Mouse (Mus musculus) myocyte (in vitro differentiated cells): ENCODE results near the gene Cpvl. TPM values are rescaled to one million over a fixed set of nuclear protein-coding genes. Genes with fewer than 3 reads are reported as not detected.

Experiments
- H3K27me3 ChIP-seq: one replicate; pipeline ENCODE4 v1.6.1; 2011; ENCODE audit not compliant: control insufficient read depth, insufficient read depth, insufficient read length
- H3K36me3 ChIP-seq: one replicate; pipeline ENCODE4 v1.6.1; 2011; ENCODE audit not compliant: control insufficient read depth, insufficient read depth
- H3K4me2 ChIP-seq: one replicate; pipeline ENCODE4 v1.6.1; 2011; ENCODE audit warnings: low read depth, control low read depth
- H3K4me3 ChIP-seq: one replicate; pipeline ENCODE4 v1.5.1; 2011; ENCODE audit warnings: mild to moderate bottlenecking, control low read depth, moderate library complexity
- H3K79me2 ChIP-seq: one replicate; pipeline ENCODE4 v1.6.1; 2011; ENCODE audit not compliant: control insufficient read depth, insufficient read depth
- H3ac ChIP-seq: one replicate; pipeline ENCODE4 v1.6.1; 2011; ENCODE audit not compliant: control insufficient read depth, insufficient read length
- CEBPB ChIP-seq: IDR thresholded peaks from 2 replicates; pipeline ENCODE4 v1.6.1; 2011; ENCODE audit warnings: mild to moderate bottlenecking, moderate library complexity; ENCODE audit not compliant: poor library complexity, insufficient read depth, severe bottlenecking
- E2F4 ChIP-seq: IDR thresholded peaks from one replicate; pipeline ENCODE4 v1.6.1; 2011; ENCODE audit warnings: mild to moderate bottlenecking, control low read depth, moderate library complexity; ENCODE audit not compliant: insufficient read depth
- MAX ChIP-seq: IDR thresholded peaks from one replicate; pipeline ENCODE4 v1.6.1; 2011; ENCODE audit warnings: low read depth, mild to moderate bottlenecking, control low read depth
- MYOD1 ChIP-seq, 3 experiments: IDR thresholded peaks; one replicate each; pipeline ENCODE4 v1.6.1; 2011; ENCODE audit warnings: control low read depth in 2 of 3, low read depth in 2 of 3, mild to moderate bottlenecking in 2 of 3, moderate library complexity in 1 of 3; ENCODE audit not compliant: insufficient read length in 2 of 3, control insufficient read depth in 1 of 3
- MYOG ChIP-seq, 3 experiments: IDR thresholded peaks; one replicate each; pipeline ENCODE4 v1.6.1; 2011; ENCODE audit warnings: control low read depth in 2 of 3, low read depth in 2 of 3, mild to moderate bottlenecking in 2 of 3; ENCODE audit not compliant: insufficient read length in 2 of 3, control insufficient read depth in 1 of 3, insufficient read depth in 1 of 3
- POLR2A ChIP-seq: IDR thresholded peaks from one replicate; pipeline ENCODE4 v1.6.1; 2011; ENCODE audit warnings: low read depth, mild to moderate bottlenecking, control low read depth, moderate library complexity; ENCODE audit not compliant: insufficient read length
- POLR2AphosphoS2 ChIP-seq: IDR thresholded peaks from one replicate; pipeline ENCODE4 v1.6.1; 2011; ENCODE audit warnings: low read depth, control low read depth; ENCODE audit not compliant: insufficient read length
- REST ChIP-seq: IDR thresholded peaks from one replicate; pipeline ENCODE4 v1.6.1; 2011; ENCODE audit warnings: mild to moderate bottlenecking, control low read depth, moderate library complexity; ENCODE audit not compliant: insufficient read depth, insufficient read length
- SRF ChIP-seq: IDR thresholded peaks from one replicate; pipeline ENCODE4 v1.6.1; 2011; ENCODE audit warnings: low read depth; ENCODE audit not compliant: control insufficient read depth, insufficient read length
- TCF12 ChIP-seq: IDR thresholded peaks from one replicate; pipeline ENCODE4 v1.6.1; 2011; ENCODE audit warnings: mild to moderate bottlenecking, control low read depth; ENCODE audit not compliant: poor library complexity, insufficient read depth, severe bottlenecking
- TCF3 ChIP-seq: IDR thresholded peaks from one replicate; pipeline ENCODE4 v1.6.1; 2011; ENCODE audit warnings: low read depth, control low read depth; ENCODE audit not compliant: insufficient read length
- USF1 ChIP-seq: IDR thresholded peaks from one replicate; pipeline ENCODE4 v1.6.1; 2011; ENCODE audit warnings: low read depth, mild to moderate bottlenecking, control low read depth, moderate library complexity
- polyA plus RNA-seq: library from polyadenylated mRNA; unstranded; fragments of >200 nt; fragmentation: generic; extraction: Trizol; gene quantifications from one replicate; pipeline ENCODE4 v1.2.1, GENCODE M21; 2012; ENCODE audit warnings: missing spikeins

Gene Cpvl
- polyA plus RNA-seq = not detected

DNA sequence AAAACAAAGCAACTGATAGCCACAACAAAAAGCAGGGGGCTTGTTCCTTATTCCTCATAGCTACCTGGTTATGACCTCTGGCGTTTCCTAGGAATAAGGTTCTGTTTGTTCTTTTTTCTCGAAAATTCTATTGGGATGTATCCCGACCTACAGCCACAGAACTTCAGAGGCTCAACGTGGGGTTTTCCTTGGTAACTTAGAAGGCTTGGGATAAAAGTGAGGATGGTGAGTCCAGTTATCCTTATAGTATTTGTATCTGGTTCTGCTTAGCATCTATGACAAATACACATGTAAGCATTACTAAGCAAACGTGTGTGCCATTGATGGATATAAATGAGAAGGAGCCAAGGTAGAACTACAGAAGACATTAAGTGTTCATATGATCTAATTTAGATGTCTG lies at the start of gene Cpvl:
Gene Cpvl, minus strand, starts transcription at position 101 of the 400 bp plus-strand sequence.
- TF ChIP-seq MYOG (IDR thresholded peaks at IDR 0.05; ENCODE audit: control insufficient read depth in 1 of 3, insufficient read depth in 1 of 3, insufficient read length in 2 of 3, low read depth in 2 of 3) = no peak
- no peak for TF ChIP-seq POLR2AphosphoS2
- no peak for TF ChIP-seq SRF
- TF ChIP-seq MYOD1 (IDR thresholded peaks at IDR 0.05; ENCODE audit: control insufficient read depth in 1 of 3, insufficient read length in 2 of 3, low read depth in 2 of 3) = no peak
- no peak for TF ChIP-seq TCF3
- no peak for TF ChIP-seq CEBPB
- TF ChIP-seq POLR2A = no peak
- TF ChIP-seq E2F4 = no peak
- no peak for TF ChIP-seq TCF12
- TF ChIP-seq MAX = no peak
- no peak for TF ChIP-seq REST
- no peak for TF ChIP-seq USF1
- H3K4me2 ChIP-seq = no peak within 1 kb of the TSS
- H3K79me2 ChIP-seq = no peaks in the 10 kb centered on the region
- no peak within 1 kb of the TSS for H3K4me3 ChIP-seq
- no peaks in the 10 kb centered on the region for H3K36me3 ChIP-seq
- H3K27me3 ChIP-seq = no peaks in the 10 kb centered on the region
- H3ac ChIP-seq = no peak within 1 kb of the TSS

DNA sequence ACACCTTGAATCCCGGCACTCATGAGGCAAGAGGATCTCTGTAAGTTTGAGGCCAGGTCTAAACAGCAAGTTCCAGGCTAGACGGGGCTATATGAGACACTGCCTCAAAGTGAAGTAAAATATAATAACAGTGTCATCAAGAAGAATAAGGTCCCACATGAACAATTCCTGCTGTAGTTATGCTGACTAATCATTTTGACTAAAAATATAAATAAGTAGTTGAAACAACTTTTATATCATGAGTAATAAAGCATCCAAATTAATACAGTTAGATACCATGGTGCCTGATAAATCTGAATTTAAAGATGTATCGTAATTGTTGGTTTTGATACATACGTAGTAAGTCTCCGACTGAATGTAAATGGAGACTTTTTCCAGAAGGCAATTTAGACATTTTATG lies 45.4 kb upstream of the Cpvl start:
- H3K79me2 ChIP-seq = no peaks in the 10 kb centered on the region
- H3K27me3 ChIP-seq = no peaks in the 10 kb centered on the region
- H3K4me3 ChIP-seq = no peak overlapping the region
- H3ac ChIP-seq = no peak overlapping the region
- TF ChIP-seq POLR2A = no peak
- TF ChIP-seq TCF3 = no peak
- TF ChIP-seq CEBPB = no peak
- no peak for TF ChIP-seq POLR2AphosphoS2
- no peak for TF ChIP-seq E2F4
- TF ChIP-seq REST = no peak
- no peak for TF ChIP-seq MYOD1 (IDR thresholded peaks at IDR 0.05; ENCODE audit: control insufficient read depth in 1 of 3, insufficient read length in 2 of 3, low read depth in 2 of 3)
- no peak for TF ChIP-seq MYOG (IDR thresholded peaks at IDR 0.05; ENCODE audit: control insufficient read depth in 1 of 3, insufficient read depth in 1 of 3, insufficient read length in 2 of 3, low read depth in 2 of 3)
- no peak overlapping the region for H3K4me2 ChIP-seq
- no peaks in the 10 kb centered on the region for H3K36me3 ChIP-seq

DNA sequence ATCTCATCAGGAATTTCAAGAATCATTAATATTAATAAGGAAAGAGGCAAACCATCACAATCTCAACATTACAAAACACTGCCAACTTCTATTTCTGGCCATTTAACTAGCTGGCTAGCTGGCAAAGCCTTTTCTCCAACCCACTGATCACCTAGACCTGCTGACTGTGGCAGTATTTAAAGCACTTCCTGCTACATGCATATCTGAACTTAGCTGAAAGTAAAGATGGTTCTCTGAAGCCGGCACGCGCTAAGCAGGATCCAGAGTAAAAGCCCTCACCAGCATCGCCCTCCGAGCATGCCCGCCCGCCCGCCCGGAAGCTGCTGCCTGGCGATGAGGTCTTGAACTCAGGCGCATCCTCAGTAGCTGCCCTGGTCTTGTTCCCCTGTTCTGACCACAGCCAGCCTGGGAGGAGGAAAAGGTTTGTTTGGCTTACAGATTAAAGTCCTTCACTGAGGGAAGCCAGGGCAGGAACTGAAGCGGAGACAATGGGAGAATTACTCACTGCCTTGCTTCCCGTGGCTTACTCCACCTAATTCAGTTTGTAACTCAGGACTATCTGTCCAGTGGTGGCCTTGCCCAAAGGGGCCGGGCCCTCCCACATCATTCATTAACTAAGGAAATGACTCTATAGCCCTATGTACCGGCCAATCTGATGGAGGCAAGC lies 42.8 kb upstream of the Cpvl start:
- H3K4me2 ChIP-seq = no peak overlapping the region
- TF ChIP-seq MYOG (IDR thresholded peaks at IDR 0.05; ENCODE audit: control insufficient read depth in 1 of 3, insufficient read depth in 1 of 3, insufficient read length in 2 of 3, low read depth in 2 of 3) (no peak), MAX (no peak), CEBPB (no peak), POLR2AphosphoS2 (no peak), TCF3 (no peak)
- H3K27me3 ChIP-seq = no peaks in the 10 kb centered on the region
- no peak overlapping the region for H3ac ChIP-seq
- H3K79me2 ChIP-seq = no peaks in the 10 kb centered on the region
- no peak overlapping the region for H3K4me3 ChIP-seq
- no peaks in the 10 kb centered on the region for H3K36me3 ChIP-seq

DNA sequence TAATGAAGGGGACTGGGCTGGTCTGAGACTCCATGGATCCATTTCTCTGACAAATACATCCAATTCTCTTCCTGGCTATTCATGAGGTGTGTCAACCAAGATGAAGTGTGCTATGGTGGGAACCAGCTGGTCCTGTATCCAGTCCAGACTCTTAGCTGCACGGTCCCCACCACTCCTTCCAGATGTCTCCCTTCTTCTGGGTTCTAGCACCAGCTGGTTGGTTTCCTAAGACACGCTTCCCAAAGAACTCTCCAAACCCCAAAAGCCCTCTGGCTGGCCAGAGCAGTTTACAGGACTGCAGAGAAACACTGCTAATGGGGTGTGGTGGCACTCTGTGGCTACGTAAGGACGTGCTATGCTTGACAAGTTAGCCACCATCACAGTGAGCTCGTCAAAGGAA lies 40.4 kb upstream of the Cpvl start:
- H3K27me3 ChIP-seq = no peaks in the 10 kb centered on the region
- H3K4me3 ChIP-seq = no peak overlapping the region
- no peak overlapping the region for H3ac ChIP-seq
- H3K4me2 ChIP-seq = no peak overlapping the region
- no peaks in the 10 kb centered on the region for H3K36me3 ChIP-seq
- no peaks in the 10 kb centered on the region for H3K79me2 ChIP-seq
- TF ChIP-seq POLR2AphosphoS2 (no peak), POLR2A (no peak), TCF12 (no peak), TCF3 (no peak), USF1 (no peak), MAX (no peak), SRF (no peak), E2F4 (no peak), CEBPB (no peak), REST (no peak), MYOD1 (IDR thresholded peaks at IDR 0.05; ENCODE audit: control insufficient read depth in 1 of 3, insufficient read length in 2 of 3, low read depth in 2 of 3) (no peak), MYOG (IDR thresholded peaks at IDR 0.05; ENCODE audit: control insufficient read depth in 1 of 3, insufficient read depth in 1 of 3, insufficient read length in 2 of 3, low read depth in 2 of 3) (no peak)

DNA sequence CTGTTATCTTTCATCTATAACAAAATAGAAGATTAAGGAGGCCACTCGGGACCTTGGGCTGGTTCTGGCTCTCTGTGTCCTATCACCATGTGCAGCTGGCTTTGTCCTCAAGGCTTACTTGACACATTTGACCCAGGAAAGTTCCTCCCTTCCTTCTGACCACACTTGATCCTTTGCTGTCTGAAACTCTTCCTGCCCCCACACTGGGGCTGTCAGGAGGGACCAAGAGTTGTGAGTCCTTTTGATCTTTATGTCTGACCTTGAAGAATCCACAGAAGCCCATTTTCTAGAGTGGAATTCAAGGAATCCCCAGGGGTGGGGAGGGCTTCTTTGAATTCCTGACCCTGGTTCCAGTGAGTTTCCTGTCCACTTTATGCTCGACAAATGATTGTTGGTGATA lies 39.6 kb upstream of the Cpvl start:
- H3K4me3 ChIP-seq = no peak overlapping the region
- no peaks in the 10 kb centered on the region for H3K79me2 ChIP-seq
- no peaks in the 10 kb centered on the region for H3K27me3 ChIP-seq
- H3K4me2 ChIP-seq = no peak overlapping the region
- H3K36me3 ChIP-seq = no peaks in the 10 kb centered on the region
- TF ChIP-seq E2F4 (no peak), POLR2AphosphoS2 (no peak), SRF (no peak), POLR2A (no peak), CEBPB (no peak), MYOD1 (IDR thresholded peaks at IDR 0.05; ENCODE audit: control insufficient read depth in 1 of 3, insufficient read length in 2 of 3, low read depth in 2 of 3) (no peak), USF1 (no peak), MAX (no peak)
- H3ac ChIP-seq = no peak overlapping the region
